Mouse (Mus musculus) CH12.LX (cell line): ENCODE data around the gene Nkapl.

Experiments used
- BHLHE40 ChIP-seq: IDR thresholded peaks from 2 replicates; pipeline ENCODE4 v1.6.1; 2011; ENCODE audit warnings: mild to moderate bottlenecking, low read depth, low read length, improper control_type of control experiment
- CHD2 ChIP-seq: IDR thresholded peaks from 2 replicates; pipeline ENCODE4 v1.6.1; 2011; ENCODE audit warnings: low read length, improper control_type of control experiment
- CTCF ChIP-seq, 2 experiments: IDR thresholded peaks in 1 of 2; conservative IDR thresholded peaks in 1 of 2; 2 replicates each; pipeline ENCODE4 v1.5.1; 2011 to 2012; ENCODE audit warnings: low read depth in 2 of 2, low read length in 2 of 2, improper control_type of control experiment in 1 of 2, inconsistent platforms in 1 of 2, mild to moderate bottlenecking in 1 of 2, moderate library complexity in 1 of 2
- E2F4 ChIP-seq: IDR thresholded peaks from 2 replicates; pipeline ENCODE4 v1.6.1; 2011; ENCODE audit warnings: low read depth, low read length, improper control_type of control experiment; ENCODE audit not compliant: insufficient replicate concordance
- EP300 ChIP-seq: IDR thresholded peaks from 2 replicates; pipeline ENCODE4 v1.6.1; 2011; ENCODE audit warnings: low read length, improper control_type of control experiment
- HCFC1 ChIP-seq: IDR thresholded peaks from 2 replicates; pipeline ENCODE4 v1.6.1; 2012; ENCODE audit warnings: low read depth, mild to moderate bottlenecking, inconsistent platforms, low read length, improper control_type of control experiment
- KAT2A ChIP-seq: IDR thresholded peaks from 2 replicates; pipeline ENCODE4 v1.6.1; 2012; ENCODE audit warnings: low read length, improper control_type of control experiment, inconsistent platforms; ENCODE audit not compliant: insufficient replicate concordance
- MAX ChIP-seq: IDR thresholded peaks from 2 replicates; pipeline ENCODE4 v1.6.1; 2011; ENCODE audit warnings: low read length, improper control_type of control experiment
- POLR2A ChIP-seq: IDR thresholded peaks from 2 replicates; pipeline ENCODE4 v1.6.1; 2011; ENCODE audit warnings: low read depth, mild to moderate bottlenecking, improper control_type of control experiment, low read length
- USF1 ChIP-seq: IDR thresholded peaks from 2 replicates; pipeline ENCODE4 v1.6.1; 2014; ENCODE audit warnings: low read depth, mild to moderate bottlenecking, inconsistent platforms, low read length, improper control_type of control experiment
- ZC3H11A ChIP-seq: IDR thresholded peaks from 2 replicates; pipeline ENCODE4 v1.6.1; 2012; ENCODE audit warnings: low read depth, mild to moderate bottlenecking, inconsistent platforms, low read length, improper control_type of control experiment

DNA sequence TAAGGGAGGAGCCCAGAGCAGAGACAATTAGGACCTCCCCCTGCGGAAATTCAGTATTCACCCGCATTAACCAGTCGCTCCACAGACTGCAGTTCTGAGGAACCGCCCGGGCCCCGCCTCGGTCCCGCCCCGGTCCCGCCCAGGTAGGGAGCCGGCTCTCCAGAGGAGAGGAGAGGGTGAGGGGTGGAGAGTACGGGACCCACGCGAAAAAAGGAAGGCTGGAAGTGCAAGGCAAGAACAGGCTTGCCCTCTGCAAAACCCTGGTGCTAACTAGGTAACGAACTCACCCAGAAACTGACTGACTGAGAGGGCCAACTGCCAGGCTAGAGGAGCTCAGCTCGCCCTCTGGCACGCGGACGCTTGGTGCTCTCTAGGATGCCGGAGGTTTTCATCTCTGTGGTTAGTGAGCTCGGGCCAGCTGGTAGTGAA, 37.9 kb upstream of the Nkapl start:
- TF ChIP-seq POLR2A (peak; percentile 83), EP300 (no peak), E2F4 (no peak), KAT2A (no peak), CHD2 (no peak), CTCF (conservative IDR thresholded peaks at IDR 0.05 in 1 of 2, IDR thresholded peaks at IDR 0.05 in 1 of 2; ENCODE audit: low read depth in 2 of 2, low read length in 2 of 2) (no peak), ZC3H11A (no peak), USF1 (no peak), MAX (peak; percentile 90), BHLHE40 (peak; percentile 71), HCFC1 (peak; percentile 71)
